Mouse (Mus musculus) kidney, adult 2 months (tissue): ENCODE data around the gene Camsap3. TPM values are rescaled to one million over a fixed set of nuclear protein-coding genes. Genes with fewer than 3 reads are reported as not detected.
A peak's percentile ranks its signal among the peaks of the same experiment; 100 is the strongest.
"Not testable (repeated sequence)": the region's sequence is repeated elsewhere in the genome, so short reads cannot be mapped to it uniquely, and the experiment has no call there.

ENCODE experiments used
- DNase-seq: peaks from one replicate; pipeline ENCODE4 v3.0.0; 2021
- H3K27ac ChIP-seq: fragments of 200-500 bp; 2 replicates; pipeline ENCODE4 v1.5.1; 2012; ENCODE audit warnings: low read depth, low read length, control low read depth, inconsistent platforms; ENCODE audit not compliant: insufficient read depth
- H3K27me3 ChIP-seq: fragments of 200-500 bp; replicated peaks from 2 replicates; pipeline ENCODE4 v1.6.1; 2012; ENCODE audit warnings: mild to moderate bottlenecking, moderate library complexity, low read length, inconsistent platforms; ENCODE audit not compliant: control insufficient read depth, insufficient read depth
- H3K36me3 ChIP-seq: fragments of 200-500 bp; 2 replicates; pipeline ENCODE4 v1.6.1; 2012; ENCODE audit warnings: mild to moderate bottlenecking, moderate library complexity, low read length, inconsistent platforms; ENCODE audit not compliant: control insufficient read depth, insufficient read depth
- H3K4me1 ChIP-seq: fragments of 200-500 bp; 2 replicates; pipeline ENCODE4 v1.6.1; 2011; ENCODE audit warnings: low read length; ENCODE audit not compliant: control insufficient read depth, insufficient read depth
- H3K4me3 ChIP-seq: fragments of 200-500 bp; 2 replicates; pipeline ENCODE4 v1.5.1; 2011; ENCODE audit warnings: mild to moderate bottlenecking, low read depth, low read length, control low read depth; ENCODE audit not compliant: insufficient read depth
- CTCF ChIP-seq: fragments of 200-500 bp; conservative IDR thresholded peaks from 2 replicates; pipeline ENCODE4 v1.5.1; 2011; ENCODE audit warnings: low read depth, mild to moderate bottlenecking, control low read depth, low read length, moderate library complexity, mixed read lengths; ENCODE audit not compliant: insufficient read depth, insufficient read length
- POLR2A ChIP-seq: fragments of 200-500 bp; IDR thresholded peaks from one replicate; pipeline ENCODE4 v1.6.1; 2011; ENCODE audit warnings: low read depth, low read length, control low read depth
- WGBS: fragments of 180-500 bp; shearing (Covaris S2); methylation state at CpG from one replicate; pipeline ENCODE4 v1.1.7; 2018; 5-methylcytosine and 5-hydroxymethylcytosine counted together
- polyA plus RNA-seq: library from polyadenylated mRNA; depleted of rRNA; stranded (reverse); fragments of >200 nt; gene quantifications from 2 replicates; pipeline ENCODE4 v1.2.3, GENCODE M21; 2012

The Camsap3 gene
- polyA plus RNA-seq, 1 experiment = 44.1 TPM

DNA sequence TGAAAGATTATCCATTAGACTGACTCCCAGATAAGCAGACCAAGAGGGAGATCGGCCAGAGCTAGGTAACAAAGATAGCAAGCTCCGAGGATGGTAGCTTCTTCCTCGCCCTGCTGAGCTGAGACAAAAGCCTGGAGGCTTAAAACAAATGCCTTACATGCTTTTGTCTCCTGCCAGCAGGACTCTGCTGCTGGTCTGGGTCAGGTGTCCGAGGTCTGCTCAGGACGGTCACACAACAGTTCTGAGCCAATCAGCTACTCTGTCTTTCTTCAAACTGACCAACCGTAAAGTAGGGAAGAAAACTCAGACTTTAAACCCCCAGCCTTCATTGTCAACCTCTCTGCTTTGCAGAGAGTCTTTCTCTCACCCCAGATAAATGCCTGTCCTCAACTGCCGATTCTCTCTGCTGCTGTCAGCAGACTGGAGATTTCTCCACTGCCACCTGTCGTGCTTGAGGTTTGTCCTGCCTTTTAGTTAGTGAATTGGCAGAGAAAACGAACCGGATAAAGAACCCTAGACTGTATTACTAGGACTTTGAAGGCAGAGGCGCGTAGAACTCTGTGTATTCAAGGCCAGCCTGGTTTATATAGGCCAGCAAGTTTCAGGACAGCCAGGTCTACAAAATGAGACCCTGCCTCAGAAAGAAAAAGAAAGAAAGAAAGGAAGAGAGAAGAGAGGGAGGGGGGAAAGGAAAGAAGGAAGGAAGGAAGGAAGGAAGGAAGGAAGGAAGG, 19.3 kb upstream of the Camsap3 start, which contains the start of gene C330021F23Rik:
Gene C330021F23Rik (plus strand): TSS at position 350 of the 731 bp plus-strand sequence.
- Histone ChIP-seq H3K4me3 (peak within 1 kb of the TSS; percentile 21; the same call in 1 of the 2 replicates), H3K27me3 (no peaks in the 10 kb centered on the region), H3K27ac (peak within 1 kb of the TSS; percentile 80), H3K4me1 (peaks cover 14% of the 10 kb centered on the region), H3K36me3 (no peaks in the 10 kb centered on the region)
- DNase-seq = peak; percentile 84
- 7% methylated on average over 12 of the region's 12 CpGs for WGBS
- TF ChIP-seq CTCF (no peak), POLR2A (no peak)

DNA sequence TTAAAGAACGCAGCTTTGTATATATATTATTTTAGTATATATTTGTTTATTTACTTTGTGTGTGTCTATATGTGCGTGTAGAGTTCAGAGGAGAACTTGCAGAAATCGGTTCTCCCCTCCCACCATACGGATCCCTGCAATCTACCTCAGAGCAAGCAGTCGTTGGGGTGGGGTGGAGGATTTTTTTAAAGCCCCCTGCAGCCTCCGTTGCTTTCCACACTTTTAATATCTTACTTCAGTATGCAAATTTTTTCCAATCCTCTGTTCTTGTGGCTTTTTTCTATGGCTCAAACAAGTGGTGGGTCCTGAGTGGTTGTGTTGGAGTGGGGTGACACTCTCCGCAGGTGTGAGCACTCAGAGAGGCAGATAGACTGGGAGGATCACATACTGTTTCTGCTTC, 18.7 kb upstream of the Camsap3 start:
- 13% methylated on average over 7 of the region's 7 CpGs for WGBS
- no peak for DNase-seq
- no peak for TF ChIP-seq CTCF
- TF ChIP-seq POLR2A = no peak
- H3K27me3 ChIP-seq = no peaks in the 10 kb centered on the region
- H3K4me3 ChIP-seq = no peak overlapping the region
- peaks cover 14% of the 10 kb centered on the region for H3K4me1 ChIP-seq
- no peak overlapping the region; the same call in 1 of the 2 replicates for H3K27ac ChIP-seq
- no peaks in the 10 kb centered on the region for H3K36me3 ChIP-seq

DNA sequence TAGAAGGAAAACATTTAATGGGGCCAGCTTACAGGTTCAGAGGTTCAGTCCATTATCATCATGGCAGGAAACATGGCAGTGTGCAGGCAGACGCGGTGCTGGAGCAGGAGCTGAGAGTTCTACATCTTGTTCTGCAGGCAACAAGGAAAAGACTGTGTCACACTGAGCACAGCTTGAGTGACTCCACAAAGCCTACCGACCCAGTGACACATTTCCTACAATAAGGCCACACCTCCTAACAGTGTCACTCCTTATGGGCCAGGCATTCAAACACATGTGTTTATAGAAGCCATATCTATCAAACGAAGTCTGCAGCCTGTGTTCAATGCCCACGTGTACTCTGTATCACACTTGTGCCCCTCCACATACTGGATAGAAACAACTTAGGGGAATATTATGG, 17.3 kb upstream of the Camsap3 start:
- no peak for DNase-seq
- TF ChIP-seq CTCF = no peak
- no peak for TF ChIP-seq POLR2A
- H3K27ac ChIP-seq = no peak overlapping the region
- H3K4me3 ChIP-seq = no peak overlapping the region
- no peaks in the 10 kb centered on the region for H3K36me3 ChIP-seq
- 89% methylated on average over 5 of the region's 5 CpGs for WGBS
- no peaks in the 10 kb centered on the region for H3K27me3 ChIP-seq
- peaks cover 14% of the 10 kb centered on the region for H3K4me1 ChIP-seq

DNA sequence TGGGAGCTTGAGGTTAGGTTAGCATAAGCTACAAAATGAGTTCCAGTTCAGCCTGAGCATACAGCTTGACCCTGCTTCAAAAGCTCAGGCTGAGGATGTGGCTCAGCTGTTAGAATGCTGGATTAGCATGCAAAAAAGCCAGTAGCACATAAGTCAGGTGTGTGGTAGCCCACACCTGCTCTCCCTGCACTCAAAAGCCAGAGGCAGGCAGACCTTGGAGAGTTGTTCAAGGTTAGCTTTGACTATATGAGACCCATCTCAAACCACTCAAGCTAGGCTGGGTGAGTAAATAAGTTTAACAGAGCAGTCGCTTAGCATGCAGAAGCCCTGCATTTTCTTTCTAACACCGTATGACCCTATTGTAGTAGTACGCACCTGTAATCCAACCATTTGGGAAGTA, 12.5 kb upstream of the Camsap3 start:
- WGBS = 88% methylated on average over 3 of the region's 3 CpGs
- Histone ChIP-seq H3K27me3 (no peaks in the 10 kb centered on the region), H3K4me1 (no peaks in the 10 kb centered on the region), H3K36me3 (no peaks in the 10 kb centered on the region), H3K27ac (no peak overlapping the region), H3K4me3 (no peak overlapping the region)
- no peak for TF ChIP-seq CTCF
- no peak for TF ChIP-seq POLR2A
- no peak for DNase-seq

DNA sequence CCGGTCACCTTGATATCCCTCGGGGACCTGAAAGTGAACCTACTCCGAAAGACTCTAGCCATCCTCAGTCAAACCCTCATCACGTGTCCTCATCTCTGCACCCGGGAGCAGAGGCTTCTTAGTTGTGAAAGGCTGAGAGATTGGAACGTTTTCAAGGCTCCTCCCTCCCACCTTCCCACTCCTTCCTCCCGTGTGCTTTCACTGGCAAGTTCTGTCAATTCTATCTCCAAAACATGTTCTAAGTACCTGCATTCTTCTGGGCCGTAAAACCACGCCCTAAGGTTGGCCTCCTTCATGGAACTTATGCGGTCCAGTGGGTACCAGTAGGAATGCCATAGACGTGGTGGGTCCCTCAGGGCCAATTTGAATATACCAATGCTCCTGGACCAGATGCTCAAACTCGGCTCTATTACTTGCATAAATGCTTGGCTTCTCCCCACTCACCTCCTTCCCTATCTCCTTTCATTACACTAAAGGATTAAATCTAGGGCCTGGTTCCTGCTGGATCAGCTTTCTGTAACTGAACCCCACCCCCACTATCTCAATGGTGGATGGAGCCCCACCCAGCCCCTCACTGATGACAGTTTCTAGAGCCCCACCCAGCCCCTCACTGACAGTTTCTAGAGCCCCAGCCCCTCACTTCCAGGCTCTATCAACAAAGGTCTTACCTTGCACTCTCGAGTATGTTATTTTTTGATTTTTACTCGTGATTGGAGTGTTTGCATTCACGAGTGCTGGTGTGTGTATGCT, 10.7 kb upstream of the Camsap3 start:
- DNase-seq = no peak
- H3K36me3 ChIP-seq = no peaks in the 10 kb centered on the region
- no peaks in the 10 kb centered on the region for H3K4me1 ChIP-seq
- 65% methylated on average over 15 of the region's 15 CpGs for WGBS
- TF ChIP-seq CTCF = no peak
- no peak for TF ChIP-seq POLR2A
- H3K27ac ChIP-seq = no peak overlapping the region
- no peak overlapping the region for H3K4me3 ChIP-seq
- no peaks in the 10 kb centered on the region for H3K27me3 ChIP-seq

DNA sequence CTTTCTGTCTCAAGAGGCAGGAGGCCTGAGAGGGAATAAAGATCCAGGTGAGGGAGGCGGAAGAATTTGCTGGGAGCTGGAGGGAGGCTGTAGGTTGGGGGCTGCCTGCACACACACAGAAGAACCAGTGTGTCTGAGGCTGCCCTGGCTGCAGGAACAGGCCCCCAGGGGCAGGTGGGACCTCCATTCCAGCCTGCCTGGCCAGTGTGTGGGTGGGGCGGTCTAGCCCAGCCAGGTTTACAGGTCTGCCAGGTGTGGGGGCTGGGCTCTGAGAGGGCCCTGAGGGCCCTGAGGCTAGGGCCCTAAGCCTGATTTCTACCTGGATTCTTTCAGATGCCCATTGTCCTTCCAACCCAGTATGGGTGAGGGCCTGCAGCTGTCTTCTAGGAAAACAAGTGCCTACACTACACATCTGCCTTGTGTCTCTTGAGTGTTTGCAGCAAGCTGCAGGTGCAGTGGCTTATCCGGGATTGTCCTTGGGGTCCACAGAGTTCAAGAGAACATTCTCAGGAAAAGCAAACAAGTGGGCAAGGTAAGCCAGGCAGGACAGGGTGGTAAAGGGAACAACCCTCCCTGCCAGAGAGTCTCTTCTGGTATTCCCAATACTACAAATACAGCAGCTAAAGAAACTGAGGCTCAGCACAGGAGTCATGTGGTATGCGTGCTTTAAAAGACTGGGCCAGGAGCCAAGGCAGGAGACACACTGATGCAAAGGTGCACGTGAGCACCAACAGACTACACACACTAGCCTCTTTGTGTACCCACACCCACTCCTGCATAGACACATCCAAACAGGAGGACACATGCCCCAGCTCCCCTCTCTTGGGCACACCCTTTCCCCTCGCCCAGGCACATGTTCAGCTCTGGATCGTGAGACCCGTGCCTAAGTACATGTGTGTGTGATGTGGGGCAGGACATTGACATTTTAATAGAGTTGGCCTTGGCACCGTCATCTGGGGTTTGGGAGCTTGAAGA, 7.4 kb upstream of the Camsap3 start:
- Histone ChIP-seq H3K4me3 (no peak overlapping the region), H3K36me3 (no peaks in the 10 kb centered on the region), H3K4me1 (no peaks in the 10 kb centered on the region), H3K27ac (no peak overlapping the region), H3K27me3 (no peaks in the 10 kb centered on the region)
- DNase-seq = no peak
- WGBS = 74% methylated on average over 9 of the region's 9 CpGs
- TF ChIP-seq CTCF = no peak
- TF ChIP-seq POLR2A = no peak

DNA sequence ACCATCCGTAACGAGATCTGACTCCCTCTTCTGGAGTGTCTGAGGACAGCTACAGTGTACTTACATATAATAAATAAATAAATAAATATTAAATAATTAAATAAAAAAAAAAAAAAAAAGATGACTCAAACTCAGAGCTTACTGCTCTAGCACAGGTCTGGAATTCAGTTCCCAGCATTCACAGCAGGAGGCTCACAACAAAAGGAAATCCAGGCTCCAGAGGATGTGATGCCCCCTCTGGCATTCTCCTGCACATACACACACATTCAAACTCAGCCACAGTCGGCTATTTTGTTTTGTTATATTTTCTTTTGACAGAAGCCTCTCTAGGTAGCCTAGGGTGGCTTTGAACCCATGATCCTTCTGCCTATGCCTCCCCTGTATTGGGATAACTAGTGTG, 5.1 kb upstream of the Camsap3 start:
- H3K4me3 ChIP-seq, DNase-seq, H3K4me1 ChIP-seq, H3K36me3 ChIP-seq, H3K27ac ChIP-seq, H3K27me3 ChIP-seq: not testable (repeated sequence)
- 86% methylated on average over 3 of the region's 3 CpGs for WGBS
